Mouse (Mus musculus): ENCODE data around the gene Ap3b1. TPM values are rescaled to one million over a fixed set of nuclear protein-coding genes. Genes with fewer than 3 reads are reported as not detected.

Ap3b1 gene
- polyA plus RNA-seq, 1 experiment, result 36.8 TPM

DNA sequence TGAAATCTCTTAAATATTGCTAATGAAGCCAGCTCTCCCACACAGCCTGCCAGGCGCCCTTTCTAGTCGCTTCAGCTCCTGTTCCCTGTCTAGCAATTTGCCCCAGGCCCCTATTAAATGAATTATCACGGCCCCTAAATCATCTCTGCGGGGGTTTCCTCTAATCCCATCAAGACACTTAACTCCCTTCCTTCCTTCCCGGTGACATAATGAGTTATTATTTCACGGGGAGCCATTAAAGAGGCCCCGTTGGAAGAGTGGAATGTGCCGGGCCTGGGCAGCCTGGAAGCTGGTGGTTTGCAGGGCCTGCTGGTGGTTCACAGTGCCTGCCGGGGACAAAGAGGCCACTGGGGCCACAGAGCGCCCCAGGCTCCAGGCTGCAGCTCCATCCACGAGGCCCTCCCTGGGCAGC lies 249.7 kb downstream of the Ap3b1 start:
- TF ChIP-seq POLR2A (IDR thresholded peaks at IDR 0.05; ENCODE audit: borderline replicate concordance, extremely low read depth, insufficient read depth, insufficient read length, poor library complexity, severe bottlenecking) (no peak), CTCF (IDR thresholded peaks at IDR 0.05; ENCODE audit: borderline replicate concordance, extremely low read depth, insufficient read depth, insufficient read length) (no peak)
- peak; percentile 84 for DNase-seq (ENCODE audit: low read depth)

DNA sequence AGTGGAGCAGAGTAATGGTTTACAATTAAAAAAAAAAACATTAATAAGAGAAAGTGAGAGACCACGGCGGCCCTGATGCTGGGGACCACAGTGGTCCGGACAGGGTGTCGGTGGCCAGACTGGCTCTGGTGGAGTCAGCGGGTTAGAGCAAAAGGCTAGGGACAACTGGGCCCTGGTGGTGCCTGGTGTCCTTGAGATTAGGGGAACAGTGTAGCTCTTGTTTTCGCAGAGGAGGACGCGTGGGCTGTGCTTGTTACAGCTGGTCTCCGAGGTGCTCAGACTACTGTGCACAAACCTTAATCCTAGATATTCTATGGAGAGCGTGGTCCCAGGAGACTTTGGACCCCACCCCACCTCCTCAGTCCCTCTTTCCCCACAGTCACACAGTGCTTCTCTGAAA lies 250.2 kb downstream of the Ap3b1 start:
- no peak for TF ChIP-seq POLR2A (IDR thresholded peaks at IDR 0.05; ENCODE audit: borderline replicate concordance, extremely low read depth, insufficient read depth, insufficient read length, poor library complexity, severe bottlenecking)
- peak; percentile 23 for DNase-seq (ENCODE audit: low read depth)

Other genes with a start within 250 kb of the Ap3b1 start
- gene Scamp1, start 73.1 kb upstream of the Ap3b1 start, polyA plus RNA-seq (2012; rRNA removed), result 63.8 and 86.5 TPM in 2 replicates